Mouse (Mus musculus): ENCODE measurements around the gene Cacna2d4.
A peak's percentile ranks its signal among the peaks of the same experiment; 100 is the strongest.

The Cacna2d4 gene

DNA sequence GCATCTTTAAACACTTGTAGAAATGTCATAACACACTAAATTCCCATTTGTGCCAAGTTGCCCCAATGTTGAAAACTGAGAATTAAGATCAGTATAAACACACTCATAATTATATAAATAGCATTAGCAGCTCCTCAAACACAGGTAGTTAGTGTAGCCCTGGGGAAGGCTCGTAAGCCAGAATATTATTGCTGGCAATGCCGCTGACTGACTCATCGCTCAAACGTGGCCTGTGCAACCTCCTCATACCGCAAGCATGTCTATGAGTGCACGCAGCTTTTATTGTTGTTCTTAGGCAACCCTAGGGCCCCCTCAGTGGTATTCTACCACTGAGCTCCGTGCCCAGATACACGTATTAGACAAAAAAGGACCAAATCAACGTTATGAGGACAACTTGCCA lies 156.5 kb downstream of the Cacna2d4 start:
- DNase-seq: peak in 1 of 2 experiments; percentile 33

DNA sequence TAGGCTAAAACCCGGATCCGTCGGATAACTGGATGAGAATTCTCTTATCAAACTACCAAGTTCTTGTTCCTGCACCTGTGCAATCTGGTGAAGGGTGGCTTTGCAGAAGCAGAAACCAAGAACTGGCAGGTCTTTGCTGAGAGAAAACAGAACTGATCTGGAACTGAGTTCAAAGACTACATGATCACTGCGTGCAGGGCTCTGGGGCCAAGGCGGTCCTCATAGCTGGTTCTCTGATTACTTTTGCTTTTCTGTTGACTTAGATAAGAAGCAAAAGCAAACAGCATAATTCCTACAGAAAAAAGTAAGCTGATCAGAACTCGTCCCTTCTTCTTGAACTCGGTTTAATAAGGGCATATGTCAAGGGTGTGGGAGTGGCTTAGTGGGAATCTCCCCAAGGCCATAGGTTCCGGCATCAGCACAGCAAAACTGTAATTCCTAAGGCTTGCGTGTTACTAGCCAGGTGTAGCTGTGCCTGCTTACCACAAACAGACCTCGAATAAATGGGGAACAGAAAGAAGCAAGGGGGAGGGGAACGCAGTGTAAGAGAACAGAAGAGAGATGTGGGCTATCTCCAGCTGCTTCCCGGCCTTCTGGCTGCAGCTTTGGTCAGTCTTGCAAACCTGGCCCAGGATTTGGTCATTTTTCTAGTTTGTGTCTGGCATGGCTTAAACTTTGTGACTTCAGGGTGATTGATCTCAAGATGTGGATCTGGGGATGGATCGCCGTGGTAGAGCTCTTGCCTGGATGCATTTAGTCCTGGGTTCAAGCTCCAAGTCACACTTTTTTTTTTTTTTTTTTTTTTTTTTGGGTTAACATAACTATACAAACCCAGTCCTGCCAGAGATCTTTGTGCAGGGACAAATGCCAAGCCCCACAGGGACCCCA lies 159.3 kb downstream of the Cacna2d4 start:
- peak in 1 of 2 experiments; percentile 31 for DNase-seq

DNA sequence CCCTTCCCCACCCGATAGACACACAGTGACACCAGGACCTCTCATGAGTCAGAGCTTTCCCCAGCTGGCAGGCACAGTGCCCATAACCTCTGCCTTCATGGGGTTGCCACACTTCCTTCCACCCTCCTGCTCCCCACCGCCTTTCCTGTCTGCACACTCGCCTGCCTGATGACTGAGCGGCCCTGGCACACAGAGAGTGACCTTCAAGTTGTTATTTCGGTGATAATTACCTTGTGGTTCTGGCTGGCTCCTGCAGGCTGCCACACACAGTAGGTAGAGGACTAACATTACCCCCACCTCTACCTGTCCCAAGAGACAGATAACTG lies 159.9 kb downstream of the Cacna2d4 start:
- DNase-seq: peak; percentile 81 to 87

DNA sequence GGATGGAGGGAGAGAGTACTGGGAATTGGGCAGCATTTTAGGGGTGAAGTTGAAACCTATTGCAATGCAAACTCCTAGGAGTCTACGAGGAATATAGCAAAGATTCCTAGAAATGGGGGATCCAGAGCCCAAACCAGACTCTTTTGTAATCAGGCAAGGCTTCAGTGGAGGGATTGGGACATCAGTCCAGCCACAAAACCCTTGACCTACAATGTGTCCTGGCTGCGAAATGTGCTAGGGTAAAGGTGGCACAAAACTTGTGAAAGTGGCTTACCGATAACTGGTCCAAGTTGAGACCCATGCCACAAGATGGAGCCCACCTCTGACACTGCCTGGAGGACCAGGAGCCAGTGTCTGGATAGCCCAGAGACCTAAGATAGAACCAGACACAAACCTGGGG lies 163.0 kb downstream of the Cacna2d4 start:
- DNase-seq: no peak

DNA sequence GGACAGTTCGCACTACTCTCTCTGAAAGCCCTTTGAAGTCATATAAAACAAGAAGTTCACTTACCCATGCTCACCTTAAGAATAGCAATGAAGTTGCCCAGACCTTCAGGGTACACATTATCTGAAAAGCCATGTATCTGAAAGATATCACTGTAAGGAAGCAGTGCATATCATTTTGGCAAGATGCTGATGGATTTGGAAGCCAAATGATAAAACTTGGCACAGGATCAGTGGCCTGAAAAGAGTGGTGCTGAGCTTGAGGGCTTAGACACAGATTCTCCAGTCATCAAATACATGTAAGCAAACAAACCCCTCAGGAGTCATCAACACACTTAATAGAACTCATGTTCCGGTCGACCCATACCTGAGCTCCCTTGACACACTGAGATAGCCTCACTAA lies 164.3 kb downstream of the Cacna2d4 start:
- DNase-seq: no peak

DNA sequence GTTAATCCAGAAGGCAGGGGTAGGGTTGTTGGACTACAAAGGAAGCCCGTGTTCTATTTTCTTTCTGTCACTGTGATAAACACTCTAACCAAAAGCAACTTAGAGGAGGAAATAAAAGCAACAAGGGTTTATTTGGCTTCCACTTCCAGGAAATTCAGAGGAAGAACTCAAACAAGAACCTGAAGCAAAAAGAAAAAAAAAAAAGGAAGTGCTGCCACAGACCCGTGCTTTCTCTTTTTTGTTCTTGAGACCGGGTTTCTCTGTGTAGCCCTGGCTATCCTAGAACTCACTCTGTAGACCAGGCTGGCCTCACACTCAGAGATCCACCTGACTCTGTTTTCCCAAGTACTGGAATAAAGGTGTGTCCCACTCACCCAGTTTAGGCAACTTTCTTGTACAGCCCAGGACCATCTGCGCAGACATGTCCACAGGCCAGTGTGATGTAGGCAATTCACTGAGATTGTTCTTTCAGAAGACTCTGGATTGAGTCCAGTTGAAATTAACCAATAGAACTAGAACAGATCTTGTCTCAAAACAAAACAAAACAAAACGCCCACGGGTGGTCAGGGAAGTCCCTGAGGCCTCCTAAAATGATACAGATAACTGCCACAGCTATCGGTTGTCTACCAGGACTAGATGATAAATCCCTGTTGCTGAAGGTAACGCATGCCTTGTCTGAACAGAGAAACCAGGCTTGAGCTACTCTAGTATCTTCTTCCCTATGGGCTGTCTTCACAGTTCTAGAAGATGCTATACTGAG lies 165.4 kb downstream of the Cacna2d4 start:
- no peak for DNase-seq
